Mouse (Mus musculus): ENCODE data around the gene Trim46.
"Not testable (repeated sequence)": the region's sequence is repeated elsewhere in the genome, so short reads cannot be mapped to it uniquely, and the experiment has no call there.

Trim46 gene

GRCm38 (mm10) chr3:89232614-89233013 lies 13.5 kb downstream of the Trim46 start:
- DNase-seq, result no peak

- DNase-seq, result no peak
Measured at GRCm38 (mm10) chr3:89231772-89232275, 14.3 kb downstream of the Trim46 start.

- DNase-seq, result no peak
Measured at GRCm38 (mm10) chr3:89231345-89231744, 14.8 kb downstream of the Trim46 start.

DNA sequence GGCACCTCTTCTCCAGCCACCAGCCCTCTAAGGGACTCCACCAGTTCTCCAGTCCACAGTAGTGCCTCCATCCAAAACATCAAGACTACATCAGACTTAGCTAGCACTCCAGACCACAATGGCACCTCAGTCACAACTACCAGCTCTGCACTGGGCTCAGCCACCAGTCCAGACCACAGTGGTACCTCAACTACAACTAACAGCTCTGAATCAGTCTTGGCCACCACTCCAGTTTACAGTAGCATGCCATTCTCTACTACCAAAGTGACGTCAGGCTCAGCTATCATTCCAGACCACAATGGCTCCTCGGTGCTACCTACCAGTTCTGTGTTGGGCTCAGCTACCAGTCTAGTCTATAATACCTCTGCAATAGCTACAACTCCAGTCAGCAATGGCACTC lies 15.5 kb downstream of the Trim46 start:
- no peak for DNase-seq

GRCm38 (mm10) chr3:89229276-89229675 lies 16.8 kb downstream of the Trim46 start:
- no peak for DNase-seq

DNA sequence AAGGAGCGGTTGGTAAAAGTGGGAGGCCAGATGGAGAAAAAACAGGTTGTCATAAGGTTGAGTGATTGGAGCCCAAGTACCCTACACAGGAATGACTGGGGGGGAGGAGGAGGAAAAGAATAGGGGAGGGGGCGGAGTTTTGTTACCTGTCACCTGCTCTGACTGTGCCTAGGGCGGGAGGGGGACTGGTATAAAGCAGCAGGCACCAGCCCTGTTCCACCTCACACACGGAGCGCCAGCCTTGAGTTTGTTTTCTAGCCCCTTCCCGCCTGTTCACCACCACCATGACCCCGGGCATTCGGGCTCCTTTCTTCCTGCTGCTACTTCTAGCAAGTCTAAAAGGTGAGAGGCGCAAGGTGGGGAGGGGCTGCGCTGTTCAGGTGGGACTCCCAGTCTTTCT lies 17.3 kb downstream of the Trim46 start, which contains the start of gene Muc1:
Muc1 (plus strand) TSS at position 222 of the 400 bp plus-strand sequence.
- DNase-seq, result no peak

- peak; percentile 93 for DNase-seq
Measured at GRCm38 (mm10) chr3:89228180-89228549, 17.9 kb downstream of the Trim46 start.

GRCm38 (mm10) chr3:89227307-89228179 lies 18.6 kb downstream of the Trim46 start:
- DNase-seq, result peak; percentile 86

DNA sequence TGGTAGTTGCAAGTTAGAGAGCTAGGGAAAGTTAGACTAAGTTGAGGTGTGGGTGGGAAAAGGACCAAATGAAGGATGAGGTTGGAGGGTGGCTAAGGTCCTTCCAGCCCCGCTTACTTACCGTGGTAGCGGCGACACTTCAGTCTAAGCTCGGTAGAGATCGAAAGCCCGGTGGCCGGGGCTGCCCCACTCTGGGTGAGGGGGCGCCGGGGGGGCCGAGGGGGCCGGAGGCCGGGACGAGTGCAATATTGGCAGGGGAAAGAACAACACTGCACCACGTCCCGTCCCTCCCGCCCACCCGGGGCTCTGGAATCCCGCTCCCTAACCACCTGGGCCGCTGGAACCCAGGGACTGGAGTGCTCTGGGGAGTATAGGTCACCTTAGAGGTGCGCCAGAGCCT lies 19.2 kb downstream of the Trim46 start, which contains the start of gene Mtx1:
Mtx1 (minus strand) TSS at position 189 of the 400 bp plus-strand sequence.
- DNase-seq, result no peak

DNA sequence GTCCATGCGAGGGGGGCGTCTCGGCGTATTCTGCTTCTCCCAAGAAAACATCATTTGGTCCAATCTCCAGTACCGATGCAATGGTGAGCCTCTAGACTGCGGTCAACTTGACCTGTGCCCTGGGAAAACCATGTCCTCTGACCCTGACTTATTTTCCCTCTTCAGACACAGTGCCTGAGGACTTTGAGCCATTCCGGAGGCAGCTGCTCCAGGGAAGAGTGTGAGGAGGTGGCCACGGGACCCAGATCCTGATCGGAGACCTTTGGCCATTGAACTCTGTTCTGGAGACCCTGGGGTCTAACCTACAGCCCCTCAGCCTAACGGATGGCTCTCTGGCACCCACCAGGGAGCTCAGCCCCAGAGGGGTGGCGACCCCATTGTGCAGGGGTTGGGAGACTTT lies 19.7 kb downstream of the Trim46 start:
- no peak for DNase-seq

DNA sequence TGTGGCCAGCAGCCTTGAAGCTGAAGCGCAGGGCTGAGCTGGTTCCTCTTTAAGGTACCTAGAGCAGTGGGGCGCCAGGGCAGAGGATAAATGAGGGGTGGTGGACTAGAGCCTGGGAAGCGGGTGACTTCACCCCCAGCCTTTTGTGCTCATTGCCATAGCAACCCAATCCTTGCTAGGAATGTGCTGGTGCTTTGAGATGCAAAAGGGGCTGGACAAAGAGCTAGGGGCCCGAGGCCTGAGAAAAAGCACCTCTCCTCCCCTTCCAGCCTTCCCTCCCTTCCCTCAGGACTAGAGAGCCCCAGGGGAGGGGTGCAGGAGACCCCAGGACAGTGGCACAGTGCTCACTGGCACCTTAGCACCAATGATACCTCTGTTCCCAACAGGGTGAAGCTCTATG lies 20.2 kb downstream of the Trim46 start:
- no peak for DNase-seq

GRCm38 (mm10) chr3:89225321-89225815 lies 20.7 kb downstream of the Trim46 start:
- no peak for DNase-seq

GRCm38 (mm10) chr3:89224796-89225195 lies 21.3 kb downstream of the Trim46 start:
- DNase-seq, result no peak

GRCm38 (mm10) chr3:89221167-89221566 lies 24.9 kb downstream of the Trim46 start:
- DNase-seq, result no peak

DNA sequence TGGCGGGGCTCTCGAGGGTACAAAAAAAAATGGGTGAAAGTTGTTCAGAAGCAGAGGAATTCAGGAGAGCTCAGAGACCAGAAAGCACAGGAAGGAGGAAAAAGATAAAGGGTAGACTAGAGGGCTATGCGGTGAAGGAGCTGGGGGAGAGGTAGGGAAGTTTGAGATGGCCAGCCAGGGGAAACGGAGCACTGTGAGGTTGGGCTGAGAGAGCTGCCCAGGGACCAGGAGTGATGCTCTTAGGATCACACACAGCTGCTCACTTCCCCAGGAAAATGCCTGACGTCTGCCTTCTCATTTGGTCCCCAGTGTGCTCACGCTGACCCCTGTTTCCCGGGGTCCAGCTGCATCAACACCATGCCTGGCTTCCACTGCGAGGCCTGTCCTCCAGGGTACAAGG lies 26.6 kb downstream of the Trim46 start:
- no peak for DNase-seq

- no peak for DNase-seq
Measured at GRCm38 (mm10) chr3:89218271-89218670, 27.8 kb downstream of the Trim46 start.

DNA sequence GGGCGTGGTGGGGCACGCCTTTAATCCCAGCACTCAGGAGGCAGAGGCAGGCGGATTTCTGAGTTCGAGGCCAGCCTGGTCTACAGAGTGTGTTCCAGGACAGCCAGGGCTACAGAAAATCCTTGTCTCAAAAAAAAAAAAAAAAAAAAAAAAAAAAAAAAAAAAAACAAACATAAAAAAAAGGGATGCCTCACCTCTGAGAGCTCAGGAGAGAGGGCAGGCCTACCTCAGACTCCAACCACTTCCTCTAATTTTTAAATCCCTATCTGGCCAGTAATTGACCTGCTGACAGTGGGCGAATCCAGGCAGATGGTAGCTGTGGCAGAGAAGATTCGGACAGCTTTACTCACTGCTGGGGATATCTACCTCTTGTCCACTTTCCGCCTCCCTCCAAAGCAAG lies 29.7 kb downstream of the Trim46 start:
- not testable (repeated sequence) for DNase-seq

- DNase-seq, result peak; percentile 88
Measured at GRCm38 (mm10) chr3:89215853-89216252, 30.3 kb downstream of the Trim46 start.

DNA sequence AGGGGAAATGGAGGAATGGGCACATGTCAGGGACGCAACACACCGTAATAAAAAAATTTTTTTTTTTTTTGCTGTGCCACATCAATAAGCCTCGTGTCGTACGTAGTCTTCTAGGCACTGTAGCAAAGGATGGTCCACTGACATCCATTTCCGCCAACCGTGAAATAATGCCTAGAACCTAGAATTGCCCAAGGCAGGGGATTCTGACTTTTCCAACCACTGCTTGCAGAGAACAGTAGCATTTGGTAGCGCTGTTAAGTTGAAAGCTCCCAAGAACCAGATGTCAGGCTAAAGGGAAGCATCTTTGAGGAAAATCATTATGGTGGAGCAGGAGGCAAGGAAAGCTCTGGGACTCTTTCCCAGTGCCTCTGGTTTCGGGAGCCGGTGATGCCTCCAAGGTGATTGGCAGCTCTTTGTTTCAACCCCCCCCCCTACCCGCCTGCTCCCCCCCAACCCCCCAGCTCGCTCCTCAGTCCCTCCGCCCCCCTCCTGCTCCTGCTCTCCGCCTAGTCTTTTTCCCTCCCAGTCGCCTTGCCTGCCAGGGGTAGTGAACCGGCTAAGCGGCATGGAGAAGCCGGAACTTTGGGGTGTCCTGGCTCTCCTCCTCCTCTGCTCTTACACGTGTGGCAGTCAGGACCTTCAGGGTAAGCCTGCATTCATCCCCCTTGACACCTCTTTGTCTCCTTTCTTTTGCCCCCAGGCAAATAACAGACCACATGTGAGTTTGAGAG lies 31.3 kb downstream of the Trim46 start, which contains the start of gene Thbs3:
Thbs3 (plus strand) TSS at position 500 of the 731 bp plus-strand sequence.
- no peak for DNase-seq

DNA sequence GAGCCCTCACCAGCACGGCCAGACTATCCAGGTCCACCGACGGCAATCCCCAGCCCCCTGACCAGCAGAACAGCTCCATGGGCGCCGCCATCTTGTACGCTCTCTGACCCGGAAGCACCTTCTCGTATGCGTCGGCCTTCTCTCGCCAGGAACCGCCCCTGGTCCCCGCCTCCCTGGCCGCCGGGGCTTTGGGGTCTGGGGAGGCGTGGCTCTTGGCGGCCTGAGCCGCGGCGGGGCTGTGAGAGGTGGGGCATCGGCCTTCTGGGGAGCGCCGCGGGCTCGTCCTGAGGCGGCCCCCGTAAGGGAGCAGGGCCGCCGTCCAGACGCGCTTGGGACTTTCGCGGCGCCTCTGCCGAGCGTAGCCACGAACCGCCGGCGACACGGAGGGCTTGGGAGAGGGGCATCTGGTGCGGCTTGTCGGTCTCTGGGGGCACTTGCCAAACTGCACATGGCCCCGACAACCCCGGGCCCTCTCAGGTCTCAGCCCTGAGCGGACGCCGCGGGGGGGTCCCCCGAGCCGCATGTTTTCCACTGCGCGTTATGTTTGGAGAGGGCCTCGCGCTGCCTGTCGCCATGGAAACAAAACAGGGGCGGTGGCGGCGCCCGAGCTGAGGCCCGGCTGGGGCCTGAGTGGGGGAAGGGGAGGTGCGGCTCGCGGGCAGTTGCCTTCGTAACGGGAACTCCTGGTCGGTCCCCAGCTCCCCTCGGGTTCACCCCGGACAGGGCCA lies 32.1 kb downstream of the Trim46 start:
- peak; percentile 92 for DNase-seq

DNA sequence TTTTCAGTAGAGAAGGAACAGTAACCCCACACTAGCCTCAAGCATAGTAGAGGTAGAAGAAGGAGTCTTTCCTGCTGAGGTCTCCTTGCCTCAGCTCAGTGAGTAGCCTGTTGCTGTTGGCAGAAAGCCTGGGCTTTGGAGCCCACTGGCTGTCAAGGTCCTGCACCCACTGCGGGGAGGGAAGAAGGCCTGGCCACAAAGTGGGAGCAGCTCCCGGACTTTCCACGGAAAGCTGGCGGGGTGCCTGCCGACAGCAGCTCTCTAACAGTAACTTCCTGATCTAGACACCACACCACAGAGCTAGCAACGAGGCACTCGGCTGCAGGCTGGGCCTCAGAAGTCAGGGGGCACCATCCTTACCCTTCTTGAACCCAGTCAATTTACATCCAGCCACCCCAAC lies 35.4 kb downstream of the Trim46 start:
- peak; percentile 28 for DNase-seq

- peak; percentile 19 for DNase-seq
Measured at GRCm38 (mm10) chr3:89210162-89210561, 35.9 kb downstream of the Trim46 start.

DNA sequence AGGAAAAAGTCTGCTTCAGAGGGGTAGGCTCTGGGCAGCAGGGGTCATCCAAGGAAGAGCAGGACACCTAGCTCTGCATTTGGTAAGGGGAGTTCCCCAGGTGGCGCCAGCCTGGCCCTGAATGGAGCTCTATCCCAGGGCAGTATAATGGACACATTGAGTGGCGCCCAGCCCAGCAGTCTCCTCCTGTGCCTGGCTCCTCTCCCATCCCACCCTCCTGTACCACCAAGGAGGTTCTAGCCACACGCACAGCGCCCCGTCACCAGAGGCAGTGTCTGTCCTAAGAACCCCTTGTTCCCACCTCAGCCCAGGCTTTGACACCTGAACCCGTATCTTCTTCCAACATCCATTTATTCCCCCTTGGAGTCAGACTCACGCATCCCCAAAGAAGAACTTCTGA lies 36.4 kb downstream of the Trim46 start:
- no peak for DNase-seq

All from kidney, adult 18-20 months (tissue).